Mouse (Mus musculus): ENCODE measurements around the gene Tcaim. TPM values are rescaled to one million over a fixed set of nuclear protein-coding genes. Genes with fewer than 3 reads are reported as not detected.
"Not testable (repeated sequence)": the region's sequence is repeated elsewhere in the genome, so short reads cannot be mapped to it uniquely, and the experiment has no call there.

Tcaim gene
- polyA plus RNA-seq, 1 experiment from 2014 or later = 6.1 TPM

- WGBS = 89% methylated on average over 4 of the region's 4 CpGs
- Histone ChIP-seq H3K36me3 (replicated peaks) (peaks cover 29% of the 10 kb centered on the region), H3K27ac (no peak overlapping the region), H3K27me3 (ENCODE audit: poor library complexity, severe bottlenecking) (no peaks in the 10 kb centered on the region), H3K9me3 (no peaks in the 10 kb centered on the region), H3K4me1 (no peaks in the 10 kb centered on the region), H3K4me3 (no peak overlapping the region)
- no peak for DNase-seq (ENCODE audit: extremely low spot score, low spot score)
Measured at GRCm38 (mm10) chr9:122829826-122830380, 24.6 kb downstream of the Tcaim start.

- Histone ChIP-seq H3K36me3 (replicated peaks) (no peaks in the 10 kb centered on the region), H3K4me1 (peaks cover 16% of the 10 kb centered on the region), H3K4me3 (no peak overlapping the region), H3K9me3 (no peaks in the 10 kb centered on the region), H3K27me3 (ENCODE audit: poor library complexity, severe bottlenecking) (no peaks in the 10 kb centered on the region), H3K27ac (no peak overlapping the region)
- DNase-seq (ENCODE audit: extremely low spot score, low spot score) = no peak
- WGBS = 83% methylated on average over 9 of the region's 9 CpGs
Measured at GRCm38 (mm10) chr9:122836126-122836525, 30.8 kb downstream of the Tcaim start.

GRCm38 (mm10) chr9:122836790-122837189 lies 31.5 kb downstream of the Tcaim start:
- H3K4me1 ChIP-seq = peaks cover 16% of the 10 kb centered on the region
- no peak for DNase-seq (ENCODE audit: extremely low spot score, low spot score)
- H3K36me3 ChIP-seq (replicated peaks) = no peaks in the 10 kb centered on the region
- H3K4me3 ChIP-seq = no peak overlapping the region
- WGBS = 82% methylated on average over 6 of the region's 6 CpGs
- no peaks in the 10 kb centered on the region for H3K27me3 ChIP-seq (ENCODE audit: poor library complexity, severe bottlenecking)
- H3K9me3 ChIP-seq = no peaks in the 10 kb centered on the region
- no peak overlapping the region for H3K27ac ChIP-seq

GRCm38 (mm10) chr9:122837216-122837615 lies 31.9 kb downstream of the Tcaim start:
- no peak for DNase-seq (ENCODE audit: extremely low spot score, low spot score)
- no peak overlapping the region for H3K27ac ChIP-seq
- H3K9me3 ChIP-seq = no peaks in the 10 kb centered on the region
- WGBS = 87% methylated on average over 4 of the region's 4 CpGs
- H3K4me3 ChIP-seq = no peak overlapping the region
- no peaks in the 10 kb centered on the region for H3K27me3 ChIP-seq (ENCODE audit: poor library complexity, severe bottlenecking)
- no peaks in the 10 kb centered on the region for H3K36me3 ChIP-seq (replicated peaks)
- peaks cover 16% of the 10 kb centered on the region for H3K4me1 ChIP-seq

- Histone ChIP-seq H3K27ac (no peak overlapping the region), H3K4me3 (no peak overlapping the region), H3K9me3 (no peaks in the 10 kb centered on the region), H3K4me1 (peaks cover 16% of the 10 kb centered on the region), H3K27me3 (ENCODE audit: poor library complexity, severe bottlenecking) (no peaks in the 10 kb centered on the region), H3K36me3 (replicated peaks) (no peaks in the 10 kb centered on the region)
- peak; percentile 18 for DNase-seq (ENCODE audit: extremely low spot score, low spot score)
- WGBS = 26% methylated on average over 16 of the region's 16 CpGs
Measured at GRCm38 (mm10) chr9:122837680-122838079, 32.3 kb downstream of the Tcaim start.

GRCm38 (mm10) chr9:122843760-122844159 lies 38.4 kb downstream of the Tcaim start, which contains the start of gene Gm35549:
Gene Gm35549 (minus strand): TSS chr9:122844035.
- DNase-seq (ENCODE audit: extremely low spot score, low spot score) = no peak
- H3K27me3 ChIP-seq (ENCODE audit: poor library complexity, severe bottlenecking) = no peaks in the 10 kb centered on the region
- 90% methylated on average over 3 of the region's 3 CpGs for WGBS
- no peak within 1 kb of the TSS for H3K4me3 ChIP-seq
- H3K4me1 ChIP-seq = no peaks in the 10 kb centered on the region
- no peaks in the 10 kb centered on the region; the same call in 1 of the 2 replicates for H3K9me3 ChIP-seq
- peaks cover 6% of the 10 kb centered on the region for H3K36me3 ChIP-seq (replicated peaks)
- no peak within 1 kb of the TSS for H3K27ac ChIP-seq

GRCm38 (mm10) chr9:122845621-122846020 lies 40.3 kb downstream of the Tcaim start:
- WGBS = 83% methylated on average over 3 of the region's 3 CpGs
- no peak overlapping the region for H3K27ac ChIP-seq
- H3K27me3 ChIP-seq (ENCODE audit: poor library complexity, severe bottlenecking) = no peaks in the 10 kb centered on the region
- H3K9me3 ChIP-seq = peaks cover 2% of the 10 kb centered on the region; the same call in 1 of the 2 replicates
- H3K4me1 ChIP-seq = no peaks in the 10 kb centered on the region
- peaks cover 25% of the 10 kb centered on the region for H3K36me3 ChIP-seq (replicated peaks)
- no peak for DNase-seq (ENCODE audit: extremely low spot score, low spot score)
- no peak overlapping the region for H3K4me3 ChIP-seq

- Histone ChIP-seq H3K4me1 (no peaks in the 10 kb centered on the region), H3K27ac (no peak overlapping the region), H3K9me3 (peaks cover 2% of the 10 kb centered on the region; the same call in 1 of the 2 replicates), H3K27me3 (ENCODE audit: poor library complexity, severe bottlenecking) (no peaks in the 10 kb centered on the region), H3K36me3 (replicated peaks) (peaks cover 30% of the 10 kb centered on the region), H3K4me3 (no peak overlapping the region)
- DNase-seq (ENCODE audit: extremely low spot score, low spot score) = no peak
Measured at GRCm38 (mm10) chr9:122846156-122846555, 40.8 kb downstream of the Tcaim start.

GRCm38 (mm10) chr9:122847811-122848311 lies 42.5 kb downstream of the Tcaim start:
- WGBS = 95% methylated on average over 7 of the region's 8 CpGs
- not testable (repeated sequence) for H3K27me3 ChIP-seq (ENCODE audit: poor library complexity, severe bottlenecking); H3K4me1 ChIP-seq; H3K4me3 ChIP-seq; H3K27ac ChIP-seq; DNase-seq (ENCODE audit: extremely low spot score, low spot score); H3K9me3 ChIP-seq
- H3K36me3 ChIP-seq (replicated peaks) = peaks cover 47% of the 10 kb centered on the region

- H3K36me3 ChIP-seq (replicated peaks) = peaks cover 98% of the 10 kb centered on the region
- no peaks in the 10 kb centered on the region for H3K27me3 ChIP-seq (ENCODE audit: poor library complexity, severe bottlenecking)
- H3K4me1 ChIP-seq = no peaks in the 10 kb centered on the region
- H3K27ac ChIP-seq = no peak overlapping the region
- WGBS = 96% methylated on average over 7 of the region's 7 CpGs
- H3K9me3 ChIP-seq = peaks cover 24% of the 10 kb centered on the region
- H3K4me3 ChIP-seq = no peak overlapping the region
- DNase-seq (ENCODE audit: extremely low spot score, low spot score) = no peak
Measured at GRCm38 (mm10) chr9:122854526-122854925, 49.2 kb downstream of the Tcaim start.

GRCm38 (mm10) chr9:122855141-122855540 lies 49.8 kb downstream of the Tcaim start:
- not testable (repeated sequence) for DNase-seq (ENCODE audit: extremely low spot score, low spot score)

GRCm38 (mm10) chr9:122855617-122856016 lies 50.3 kb downstream of the Tcaim start:
- no peaks in the 10 kb centered on the region for H3K4me1 ChIP-seq
- WGBS = over 99% methylated on average over 4 of the region's 4 CpGs
- DNase-seq (ENCODE audit: extremely low spot score, low spot score) = no peak
- H3K4me3 ChIP-seq = no peak overlapping the region
- H3K9me3 ChIP-seq = peaks cover 32% of the 10 kb centered on the region
- peaks cover 98% of the 10 kb centered on the region for H3K36me3 ChIP-seq (replicated peaks)
- H3K27me3 ChIP-seq (ENCODE audit: poor library complexity, severe bottlenecking) = no peaks in the 10 kb centered on the region
- H3K27ac ChIP-seq = no peak overlapping the region

More at GRCm38 (mm10) chr9:122855141-122855540, 49.8 kb downstream of the Tcaim start:
- peaks cover 27% of the 10 kb centered on the region for H3K9me3 ChIP-seq
- H3K4me3 ChIP-seq; H3K27me3 ChIP-seq (ENCODE audit: poor library complexity, severe bottlenecking); H3K4me1 ChIP-seq; H3K27ac ChIP-seq: not testable (repeated sequence)
- peaks cover 98% of the 10 kb centered on the region for H3K36me3 ChIP-seq (replicated peaks)
- WGBS = 99% methylated on average over 3 of the region's 7 CpGs

GRCm38 (mm10) chr9:122856716-122857115 lies 51.4 kb downstream of the Tcaim start:
- Histone ChIP-seq H3K36me3 (replicated peaks) (peaks cover 98% of the 10 kb centered on the region), H3K9me3 (peaks cover 43% of the 10 kb centered on the region), H3K4me3 (no peak overlapping the region), H3K27ac (no peak overlapping the region), H3K27me3 (ENCODE audit: poor library complexity, severe bottlenecking) (no peaks in the 10 kb centered on the region), H3K4me1 (no peaks in the 10 kb centered on the region)
- DNase-seq (ENCODE audit: extremely low spot score, low spot score) = no peak
- WGBS = 95% methylated on average over 3 of the region's 3 CpGs

All from forebrain, embryonic 10.5 days (tissue).